Mouse (Mus musculus): ENCODE measurements at regions not wholly inside any gene's neighbourhood (a gene's known extent, or its start where the extent isn't known, plus 50 kb on each side); places are given as distances from the start of the nearest gene placed in this dataset.

GRCm38 (mm10) chr4:8956312-8957022 lies 717.6 kb upstream of the Car8 start:
- DNase-seq (ENCODE audit: low spot score in 2 of 2): no peak

GRCm38 (mm10) chr4:8955306-8955705 lies 716.5 kb upstream of the Car8 start:
- no peak for DNase-seq (ENCODE audit: low spot score in 2 of 2)

GRCm38 (mm10) chr4:8954356-8954914 lies 715.6 kb upstream of the Car8 start:
- DNase-seq (ENCODE audit: low spot score in 2 of 2): peak in 1 of 2 experiments; percentile 40

GRCm38 (mm10) chr4:8953181-8953580 lies 714.3 kb upstream of the Car8 start:
- no peak for DNase-seq (ENCODE audit: low spot score in 2 of 2)

- DNase-seq (ENCODE audit: low spot score in 2 of 2): no peak
These were observed 711.1 kb upstream of the Car8 start for GRCm38 (mm10) chr4:8949951-8950350.

GRCm38 (mm10) chr4:8949537-8949936 lies 710.7 kb upstream of the Car8 start:
- no peak for DNase-seq (ENCODE audit: low spot score in 2 of 2)

- DNase-seq (ENCODE audit: low spot score in 2 of 2): no peak
These were observed 706.3 kb upstream of the Car8 start for GRCm38 (mm10) chr4:8945116-8945515.

- DNase-seq (ENCODE audit: low spot score in 2 of 2): no peak
These were observed 704.2 kb upstream of the Car8 start for GRCm38 (mm10) chr4:8943080-8943479.

GRCm38 (mm10) chr4:8938948-8939411 lies 700.1 kb upstream of the Car8 start:
- DNase-seq (ENCODE audit: low spot score in 2 of 2): no peak

- DNase-seq (ENCODE audit: low spot score in 2 of 2): no peak
These were observed 697.1 kb upstream of the Car8 start for GRCm38 (mm10) chr4:8935899-8936298.

- DNase-seq (ENCODE audit: low spot score in 2 of 2): no peak
These were observed 695.7 kb upstream of the Car8 start for GRCm38 (mm10) chr4:8934541-8934940.

- no peak for DNase-seq (ENCODE audit: low spot score in 2 of 2)
These were observed 690.5 kb upstream of the Car8 start for GRCm38 (mm10) chr4:8929346-8929745.

- no peak for DNase-seq (ENCODE audit: low spot score in 2 of 2)
These were observed 689.9 kb upstream of the Car8 start for GRCm38 (mm10) chr4:8928551-8929305.

GRCm38 (mm10) chr4:8927276-8927906 lies 688.5 kb upstream of the Car8 start:
- no peak for DNase-seq (ENCODE audit: low spot score in 2 of 2)

GRCm38 (mm10) chr4:8926642-8927275 lies 687.9 kb upstream of the Car8 start:
- DNase-seq (ENCODE audit: low spot score in 2 of 2): no peak

- DNase-seq (ENCODE audit: low spot score in 2 of 2): no peak
These were observed 684.0 kb upstream of the Car8 start for GRCm38 (mm10) chr4:8922695-8923363.

GRCm38 (mm10) chr4:8921477-8922385 lies 682.9 kb upstream of the Car8 start:
- DNase-seq (ENCODE audit: low spot score in 2 of 2): no peak

GRCm38 (mm10) chr4:8920306-8920705 lies 681.5 kb upstream of the Car8 start:
- DNase-seq (ENCODE audit: low spot score in 2 of 2): no peak

GRCm38 (mm10) chr4:8919366-8919984 lies 680.6 kb upstream of the Car8 start:
- no peak for DNase-seq (ENCODE audit: low spot score in 2 of 2)

All from urinary bladder, postnatal 4 days (tissue).